Mouse (Mus musculus) bone marrow macrophage, adult 2 months (primary cell): ENCODE measurements at regions not wholly inside any gene's neighbourhood (a gene's known extent, or its start where the extent isn't known, plus 50 kb on each side); places are given as distances from the start of the nearest gene placed in this dataset.

Source experiments
- H3K27ac ChIP-seq: 2 replicates; pipeline ENCODE4 v1.5.1; 2012; ENCODE audit warnings: low read depth, low read length; ENCODE audit not compliant: insufficient read depth
- H3K4me1 ChIP-seq: 2 replicates; pipeline ENCODE4 v1.6.1; 2012; ENCODE audit warnings: low read length; ENCODE audit not compliant: control insufficient read depth, insufficient read depth
- H3K4me3 ChIP-seq: 2 replicates; pipeline ENCODE4 v1.5.1; 2012; ENCODE audit warnings: mild to moderate bottlenecking, low read length, moderate library complexity; ENCODE audit not compliant: insufficient read depth
- CTCF ChIP-seq: IDR thresholded peaks from 2 replicates; pipeline ENCODE4 v1.5.1; 2012; ENCODE audit warnings: low read depth, mild to moderate bottlenecking, low read length, moderate library complexity
- POLR2A ChIP-seq: IDR thresholded peaks from 2 replicates; pipeline ENCODE4 v1.6.1; 2012; ENCODE audit warnings: mild to moderate bottlenecking, low read depth, low read length, borderline replicate concordance

DNA sequence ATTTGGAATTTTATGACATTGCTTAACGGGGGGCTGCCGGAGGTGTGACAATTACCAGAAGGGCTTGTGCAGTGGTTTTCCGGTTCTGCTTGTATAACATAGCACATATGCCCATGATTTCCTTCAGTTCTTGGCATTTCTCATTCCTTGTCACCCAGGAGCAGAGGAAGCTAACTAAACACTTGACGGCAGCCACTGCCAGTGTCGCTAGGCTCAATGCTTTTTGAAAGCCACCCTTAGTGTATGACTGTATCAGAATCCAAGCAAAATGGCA, 132.8 kb downstream of the Rnd3 start:
- H3K4me3 ChIP-seq, result no peak overlapping the region
- H3K27ac ChIP-seq, result no peak overlapping the region
- peaks cover 10% of the 10 kb centered on the region for H3K4me1 ChIP-seq
- TF ChIP-seq POLR2A (no peak), CTCF (no peak)

DNA sequence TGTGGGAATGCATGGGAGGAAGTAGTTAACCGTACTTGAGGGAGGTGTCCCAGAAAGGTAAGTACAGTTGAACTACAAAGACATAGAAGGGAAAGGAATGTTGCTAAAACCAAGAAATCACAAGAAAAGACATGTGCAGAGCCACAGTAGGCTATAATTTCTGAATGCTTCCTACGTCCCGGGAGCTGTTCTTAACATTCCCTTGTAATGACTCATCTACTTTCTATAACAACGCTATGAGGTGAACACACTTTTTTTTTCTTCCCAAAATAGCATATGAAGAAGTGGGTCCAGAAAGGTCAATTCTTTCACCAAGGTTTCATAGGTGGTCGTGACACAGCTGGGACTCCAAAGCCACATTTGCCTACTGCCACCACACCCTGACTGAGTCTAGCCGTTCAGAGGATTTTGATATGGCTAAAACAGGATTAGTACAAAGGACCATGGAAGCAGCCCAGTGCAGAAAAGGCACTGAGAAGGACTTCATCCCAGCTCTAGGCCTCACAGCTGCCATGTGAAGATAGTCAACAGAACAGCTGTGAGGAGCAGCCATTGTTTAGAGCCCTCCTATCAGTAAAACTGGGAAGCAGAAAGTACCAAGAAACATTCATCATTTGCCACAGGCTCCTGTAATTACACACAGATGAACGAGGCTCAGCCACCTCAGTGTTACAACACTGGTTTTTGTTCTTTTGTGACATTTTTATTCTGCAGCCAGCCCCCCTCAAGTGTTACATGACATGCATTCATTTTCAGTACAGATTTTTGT, 133.4 kb downstream of the Rnd3 start:
- Histone ChIP-seq H3K4me1 (peaks cover 10% of the 10 kb centered on the region), H3K4me3 (no peak overlapping the region), H3K27ac (no peak overlapping the region)
- TF ChIP-seq POLR2A, result no peak
- no peak for TF ChIP-seq CTCF

DNA sequence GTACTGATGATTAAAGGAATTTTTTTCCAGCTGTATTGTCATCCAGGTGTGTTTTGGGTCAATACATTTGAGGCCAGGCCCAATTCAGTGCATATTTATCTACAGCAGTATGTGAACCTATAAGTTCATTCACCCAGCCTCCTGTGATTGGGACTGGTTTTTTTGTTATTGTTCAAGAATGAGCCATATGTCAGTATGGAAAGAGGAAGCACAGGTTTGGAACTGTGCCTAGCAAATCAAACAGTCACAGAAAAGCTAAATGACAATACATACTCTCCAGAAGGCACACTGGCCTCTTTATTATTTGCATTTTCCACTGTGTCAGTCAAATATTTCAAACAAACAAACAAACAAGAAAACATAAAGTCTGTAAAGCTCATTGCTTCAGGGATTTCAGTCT, 134.7 kb downstream of the Rnd3 start:
- TF ChIP-seq POLR2A (no peak), CTCF (no peak)
- Histone ChIP-seq H3K4me1 (peaks cover 10% of the 10 kb centered on the region), H3K27ac (peak overlapping the region; percentile 33; the same call in 1 of the 2 replicates), H3K4me3 (no peak overlapping the region)

DNA sequence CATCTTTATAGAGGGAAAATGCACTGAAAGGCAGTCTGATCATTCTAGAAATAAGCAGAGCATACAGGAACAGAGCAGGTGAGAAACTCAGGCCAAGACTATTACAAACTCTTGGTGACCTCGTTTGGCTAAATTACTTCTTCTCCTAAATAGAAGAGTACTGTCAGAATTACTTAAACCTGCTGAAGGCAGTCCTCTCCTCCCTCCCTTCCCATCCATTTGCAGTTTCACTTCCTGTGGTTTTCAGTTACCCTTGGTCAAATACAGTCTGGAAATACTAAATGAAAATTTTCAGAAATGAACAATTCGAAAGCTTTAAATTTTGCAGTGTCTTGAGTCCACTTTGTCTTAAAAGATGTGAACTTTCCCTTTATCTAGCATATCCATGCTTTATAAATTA, 135.8 kb downstream of the Rnd3 start:
- Histone ChIP-seq H3K4me1 (peaks cover 10% of the 10 kb centered on the region), H3K4me3 (no peak overlapping the region), H3K27ac (no peak overlapping the region)
- TF ChIP-seq POLR2A (no peak), CTCF (no peak)

DNA sequence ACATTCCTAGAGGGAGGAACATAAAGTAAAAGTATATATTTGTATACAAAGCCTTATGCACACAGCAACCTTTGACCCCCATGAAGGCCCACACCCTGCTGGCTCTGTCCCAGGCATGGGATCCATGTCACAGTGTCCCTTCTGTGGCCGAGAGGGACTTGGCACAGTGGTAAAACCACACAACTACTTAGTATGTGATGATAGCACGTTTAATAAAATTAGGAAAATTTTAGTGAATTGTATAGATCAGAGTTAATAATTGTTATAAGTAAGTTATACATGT, 140.7 kb downstream of the Rnd3 start:
- TF ChIP-seq POLR2A (no peak), CTCF (no peak)
- Histone ChIP-seq H3K4me3 (no peak overlapping the region), H3K27ac (no peak overlapping the region), H3K4me1 (peaks cover 6% of the 10 kb centered on the region)

DNA sequence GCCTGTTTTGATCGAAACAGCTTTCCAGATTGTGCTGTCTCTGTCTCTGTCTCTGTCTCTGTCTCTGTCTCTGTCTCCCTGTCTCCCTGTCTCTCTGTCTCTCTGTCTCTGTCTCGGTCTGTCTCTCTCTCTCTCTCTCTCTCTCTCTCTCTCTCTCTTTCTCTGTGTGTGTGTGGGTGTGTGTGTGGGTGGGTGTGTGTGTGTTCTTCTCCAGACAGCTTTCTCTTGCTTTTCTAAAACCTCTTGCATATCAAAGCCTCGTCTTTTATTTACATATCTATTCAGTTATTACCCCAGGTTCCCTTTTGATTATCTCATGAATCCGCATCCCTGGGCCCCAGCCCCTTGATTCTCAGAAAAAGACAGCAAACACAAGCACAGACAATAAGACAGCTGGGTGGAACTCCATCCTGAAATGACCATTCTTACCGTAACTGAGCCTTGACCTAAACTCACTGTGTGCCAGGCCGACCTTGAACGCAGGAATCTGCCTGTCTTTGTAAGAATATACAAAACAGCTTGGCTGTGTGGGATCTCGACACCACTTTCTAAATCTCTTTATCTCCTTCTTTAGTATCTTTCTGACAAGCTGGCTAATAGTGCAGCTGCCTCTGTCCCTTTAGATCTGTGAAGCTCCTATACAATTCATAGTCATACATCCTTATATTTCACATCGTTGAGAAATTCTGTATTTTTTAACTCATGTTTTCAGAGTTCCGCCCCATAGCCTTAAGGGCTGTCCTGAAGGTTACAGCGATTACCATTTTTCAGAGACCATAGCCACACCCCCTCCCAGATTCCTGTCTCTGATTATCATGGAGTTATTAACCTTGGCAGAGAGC, 141.3 kb downstream of the Rnd3 start:
- no peak for TF ChIP-seq POLR2A
- no peak for TF ChIP-seq CTCF
- H3K27ac ChIP-seq, result no peak overlapping the region
- no peak overlapping the region for H3K4me3 ChIP-seq
- H3K4me1 ChIP-seq, result peaks cover 6% of the 10 kb centered on the region

DNA sequence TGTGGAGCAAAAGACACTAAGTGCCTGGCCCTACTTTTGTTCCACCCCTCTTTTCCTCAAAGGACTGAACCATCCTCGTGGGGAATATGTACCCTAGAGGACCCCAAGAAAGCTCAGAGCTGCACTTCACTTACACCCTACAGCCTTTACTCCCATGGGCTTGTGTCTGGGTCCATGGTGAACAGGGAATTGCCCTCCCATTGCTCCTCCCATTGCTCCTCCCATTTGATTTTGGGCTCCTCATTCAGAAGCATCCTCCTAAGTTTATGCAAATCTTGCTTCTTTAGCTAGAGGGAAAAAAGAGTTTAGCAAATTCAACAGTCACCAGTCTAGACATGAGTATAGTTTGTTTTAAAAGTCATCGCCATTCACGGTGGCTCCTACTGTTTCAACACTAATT, 142.1 kb downstream of the Rnd3 start:
- Histone ChIP-seq H3K4me3 (no peak overlapping the region), H3K4me1 (peaks cover 6% of the 10 kb centered on the region), H3K27ac (no peak overlapping the region)
- TF ChIP-seq POLR2A (no peak), CTCF (no peak)

DNA sequence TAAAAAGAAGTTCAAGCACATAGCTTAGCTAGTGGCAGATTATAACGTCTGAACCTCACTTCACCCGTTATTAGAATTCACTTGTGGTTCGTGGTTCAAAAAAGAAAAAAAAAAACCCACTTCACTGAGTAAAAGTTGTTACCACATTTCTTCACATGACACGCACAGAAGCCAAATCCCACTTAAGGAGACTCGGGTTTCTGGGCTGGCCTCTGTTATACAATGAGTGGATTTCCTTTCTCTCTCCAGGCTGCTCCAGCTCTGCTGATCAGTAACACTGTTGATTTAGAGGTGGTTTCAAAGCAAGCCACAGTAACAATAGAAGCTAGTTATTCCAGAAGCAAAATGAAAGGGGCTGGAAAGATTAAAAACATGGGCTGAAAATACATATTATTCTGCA, 147.4 kb downstream of the Rnd3 start:
- Histone ChIP-seq H3K4me3 (no peak overlapping the region), H3K27ac (no peak overlapping the region), H3K4me1 (peaks cover 6% of the 10 kb centered on the region)
- TF ChIP-seq POLR2A, result no peak
- no peak for TF ChIP-seq CTCF

DNA sequence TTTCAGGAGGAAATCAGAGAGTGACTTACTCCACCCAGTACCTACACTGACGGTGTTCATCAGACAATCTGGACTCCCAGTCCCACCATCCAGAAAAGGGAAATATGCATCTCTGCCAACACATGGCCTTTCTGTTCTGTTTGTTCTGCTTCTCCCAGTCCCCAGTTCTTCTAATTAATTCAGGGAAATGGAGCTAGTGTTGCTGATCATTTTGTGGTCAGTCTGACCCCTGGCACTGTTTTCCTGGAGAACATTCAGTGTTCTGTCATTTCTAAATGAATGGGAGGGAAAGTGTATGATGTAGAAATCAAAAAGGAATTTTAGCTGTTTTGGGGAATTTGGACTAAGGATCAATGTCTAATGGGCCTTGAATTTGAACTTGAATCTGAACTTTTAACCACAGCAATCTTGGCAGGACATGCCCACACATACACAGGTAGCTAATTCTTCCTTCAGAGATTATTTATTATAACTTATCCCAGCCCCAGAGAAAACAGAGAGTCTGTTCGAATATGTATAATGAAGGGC, 165.0 kb downstream of the Rnd3 start:
- no peak for TF ChIP-seq POLR2A
- no peak for TF ChIP-seq CTCF
- Histone ChIP-seq H3K4me1 (peaks cover 33% of the 10 kb centered on the region), H3K27ac (no peak overlapping the region), H3K4me3 (no peak overlapping the region)

DNA sequence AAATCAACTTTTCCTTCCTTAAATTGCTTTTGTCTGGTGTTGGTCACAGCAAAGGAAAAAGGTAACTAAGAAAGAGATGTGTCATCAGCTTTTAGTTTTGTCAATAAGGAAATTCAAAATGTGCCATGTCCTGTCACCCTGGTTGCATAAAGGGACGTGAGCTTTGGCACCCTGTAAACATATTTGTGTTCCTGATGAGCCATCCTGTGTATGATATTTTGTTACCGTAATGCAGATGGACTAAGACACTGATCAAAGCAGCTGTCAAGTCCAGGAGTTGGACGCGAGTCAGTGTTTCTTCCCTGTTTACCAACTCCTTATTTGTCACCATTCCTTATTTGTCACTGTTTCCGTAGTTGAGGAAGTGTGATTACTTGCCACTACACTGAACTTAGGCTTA, 166.3 kb downstream of the Rnd3 start:
- Histone ChIP-seq H3K27ac (no peak overlapping the region), H3K4me3 (no peak overlapping the region), H3K4me1 (peaks cover 38% of the 10 kb centered on the region)
- TF ChIP-seq CTCF (no peak), POLR2A (no peak)
